Mouse (Mus musculus) neural tube, embryonic 11.5 days (tissue): ENCODE measurements around the gene Foxb1. TPM values are rescaled to one million over a fixed set of nuclear protein-coding genes. Genes with fewer than 3 reads are reported as not detected.

Source experiments
- ATAC-seq: fragments of 200-750 bp; cut with Nextera tagmentation; 2 replicates; pipeline ENCODE4 v1.8.0; 2017; ENCODE audit warnings: moderate number of reproducible peaks, mild to moderate bottlenecking, moderate TSS enrichment, moderate library complexity; ENCODE audit not compliant: insufficient read depth, low FRiP score, low TSS enrichment
- DNase-seq: peaks from one replicate; pipeline ENCODE4 v3.0.0-alpha.2; 2015; ENCODE audit warnings: low spot score
- H3K27ac ChIP-seq: fragments of 300-500 bp; sonication (generic); 2 replicates; pipeline ENCODE4 v1.5.1; 2014; ENCODE audit warnings: low read depth, mild to moderate bottlenecking, low read length
- H3K27me3 ChIP-seq: fragments of 300-500 bp; sonication (generic); 2 replicates; pipeline ENCODE4 v1.6.1; 2014; ENCODE audit warnings: mild to moderate bottlenecking, low read length, mixed read lengths; ENCODE audit not compliant: control insufficient read depth, insufficient read depth
- H3K36me3 ChIP-seq: fragments of 300-500 bp; sonication (generic); 2 replicates; pipeline ENCODE4 v1.6.1; 2014; ENCODE audit warnings: mild to moderate bottlenecking, low read length, moderate library complexity, mixed read lengths; ENCODE audit not compliant: control insufficient read depth, insufficient read depth
- H3K4me1 ChIP-seq: fragments of 300-500 bp; sonication (generic); 2 replicates; pipeline ENCODE4 v1.6.1; 2014; ENCODE audit warnings: low read length, mixed read lengths; ENCODE audit not compliant: control insufficient read depth, insufficient read depth
- H3K4me2 ChIP-seq: fragments of 300-500 bp; sonication (generic); 2 replicates; pipeline ENCODE4 v1.6.1; 2014; ENCODE audit warnings: low read depth, mild to moderate bottlenecking, moderate library complexity
- H3K4me3 ChIP-seq: fragments of 300-500 bp; sonication (generic); 2 replicates; pipeline ENCODE4 v1.5.1; 2014; ENCODE audit warnings: low read depth, low read length
- H3K9ac ChIP-seq: fragments of 300-500 bp; sonication (generic); 2 replicates; pipeline ENCODE4 v1.6.1; 2014; ENCODE audit warnings: mild to moderate bottlenecking, low read length
- H3K9me3 ChIP-seq: fragments of 300-500 bp; sonication (generic); 2 replicates; pipeline ENCODE4 v1.6.1; 2016; ENCODE audit warnings: low read length; ENCODE audit not compliant: control insufficient read depth
- WGBS: fragments of 180-500 bp; shearing (Covaris S2); extraction: QIAGEN DNeasy Blood & Tissue Kit; methylation state at CpG from one replicate; pipeline ENCODE4 v1.1.7; 2014; 5-methylcytosine and 5-hydroxymethylcytosine counted together
- polyA plus RNA-seq: library from polyadenylated mRNA; unstranded; fragments of >200 nt; fragmentation: Nextera tagmentation; extraction: Ambion mirVana; gene quantifications from 2 replicates; pipeline ENCODE4 v1.2.1, GENCODE M21; 2014

Gene Foxb1
- polyA plus RNA-seq, 1 experiment from 2014 or later = 3.7 TPM

- DNase-seq (peak; percentile 45), ATAC-seq (no peak)
- peak overlapping the region; percentile 61 for H3K4me3 ChIP-seq
- WGBS = under 1% methylated on average over 41 of the region's 42 CpGs
- H3K4me2 ChIP-seq = peak overlapping the region; percentile 73
- no peak overlapping the region for H3K27ac ChIP-seq
- H3K4me1 ChIP-seq = peaks cover 38% of the 10 kb centered on the region
- peaks cover 58% of the 10 kb centered on the region for H3K27me3 ChIP-seq
- H3K9ac ChIP-seq = peak overlapping the region; percentile 74
- H3K9me3 ChIP-seq = no peaks in the 10 kb centered on the region
- no peaks in the 10 kb centered on the region for H3K36me3 ChIP-seq
Measured at GRCm38 (mm10) chr9:69758946-69759615, 1.7 kb downstream of the Foxb1 start.

DNA sequence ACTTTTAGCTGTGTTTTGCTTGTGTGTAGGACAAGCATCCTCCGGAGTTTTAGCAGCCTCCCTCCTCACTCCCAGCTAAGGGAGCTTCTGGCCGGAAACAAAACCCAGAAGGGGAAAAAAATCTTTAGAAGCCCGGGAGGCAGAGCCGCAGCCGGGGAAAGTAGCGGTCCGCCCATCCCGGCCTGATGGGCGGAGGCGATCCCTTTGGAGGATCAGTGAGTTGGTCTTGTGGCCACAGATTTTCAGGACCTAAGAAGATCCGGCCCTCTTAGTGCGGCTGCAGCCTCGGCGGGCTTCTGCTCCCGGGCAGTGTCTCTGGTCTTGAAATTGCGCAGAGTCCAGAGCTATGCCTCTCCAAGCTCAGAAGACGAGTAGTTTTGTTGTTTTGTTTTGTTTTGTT is 2.2 kb downstream of the Foxb1 start:
- ATAC-seq (no peak), DNase-seq (peak; percentile 63)
- WGBS = 0% methylated on average over 17 of the region's 17 CpGs
- Histone ChIP-seq H3K27me3 (peaks cover 52% of the 10 kb centered on the region), H3K4me2 (peak overlapping the region; percentile 73), H3K4me3 (peak overlapping the region; percentile 61), H3K4me1 (peaks cover 34% of the 10 kb centered on the region), H3K9me3 (no peaks in the 10 kb centered on the region), H3K27ac (no peak overlapping the region), H3K36me3 (no peaks in the 10 kb centered on the region), H3K9ac (peak overlapping the region; percentile 74)

DNA sequence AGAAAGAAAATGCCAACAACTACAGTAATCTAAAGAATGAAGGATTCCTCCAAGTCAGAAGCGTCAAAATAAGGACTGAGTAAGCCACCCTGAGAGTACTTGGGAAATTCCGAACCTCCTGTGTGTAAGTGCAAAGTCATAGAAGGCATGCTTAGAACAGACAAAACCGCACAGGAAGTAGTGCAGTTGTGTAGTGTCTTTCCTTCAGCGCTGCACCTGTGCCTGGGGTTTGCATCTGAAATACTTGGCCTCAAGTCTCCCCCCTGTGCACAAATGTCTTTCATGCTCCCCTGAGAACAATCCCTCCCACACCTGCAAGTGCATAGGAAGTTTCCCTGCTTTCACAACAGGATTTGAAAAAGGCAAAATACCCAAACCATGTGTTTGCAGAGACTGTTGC is 3.5 kb downstream of the Foxb1 start:
- Histone ChIP-seq H3K27ac (no peak overlapping the region), H3K9me3 (no peaks in the 10 kb centered on the region), H3K4me3 (peak overlapping the region; percentile 16; the same call in 1 of the 2 replicates), H3K36me3 (no peaks in the 10 kb centered on the region), H3K9ac (no peak overlapping the region), H3K4me1 (peaks cover 23% of the 10 kb centered on the region), H3K27me3 (peaks cover 42% of the 10 kb centered on the region), H3K4me2 (peak overlapping the region; percentile 28)
- DNase-seq (no peak), ATAC-seq (no peak)
- 11% methylated on average over 4 of the region's 4 CpGs for WGBS

DNA sequence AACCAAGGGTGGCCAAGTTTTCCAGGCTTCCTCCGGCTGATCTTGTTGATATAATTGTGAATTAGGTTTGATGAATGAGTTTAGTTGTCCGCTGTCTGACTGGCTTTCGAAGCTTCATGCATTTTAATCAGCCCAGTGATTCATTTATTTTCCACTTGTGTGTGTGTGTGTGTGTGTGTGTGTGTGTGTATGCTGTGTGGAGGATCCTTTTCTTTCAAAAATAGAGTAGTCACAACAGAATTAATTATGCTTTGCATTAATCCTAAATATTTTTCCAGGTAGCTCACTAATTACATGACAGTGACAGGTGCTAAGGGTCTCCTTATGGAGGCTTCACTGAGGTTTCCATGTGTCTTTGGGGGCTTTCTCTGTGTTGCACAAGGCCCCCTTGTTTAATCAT is 4.3 kb downstream of the Foxb1 start:
- Histone ChIP-seq H3K36me3 (no peaks in the 10 kb centered on the region), H3K27ac (no peak overlapping the region), H3K9ac (no peak overlapping the region), H3K4me2 (no peak overlapping the region), H3K27me3 (peaks cover 35% of the 10 kb centered on the region), H3K9me3 (no peaks in the 10 kb centered on the region), H3K4me1 (peaks cover 23% of the 10 kb centered on the region), H3K4me3 (no peak overlapping the region)
- ATAC-seq (no peak), DNase-seq (no peak)
- 29% methylated on average over 3 of the region's 3 CpGs for WGBS

DNA sequence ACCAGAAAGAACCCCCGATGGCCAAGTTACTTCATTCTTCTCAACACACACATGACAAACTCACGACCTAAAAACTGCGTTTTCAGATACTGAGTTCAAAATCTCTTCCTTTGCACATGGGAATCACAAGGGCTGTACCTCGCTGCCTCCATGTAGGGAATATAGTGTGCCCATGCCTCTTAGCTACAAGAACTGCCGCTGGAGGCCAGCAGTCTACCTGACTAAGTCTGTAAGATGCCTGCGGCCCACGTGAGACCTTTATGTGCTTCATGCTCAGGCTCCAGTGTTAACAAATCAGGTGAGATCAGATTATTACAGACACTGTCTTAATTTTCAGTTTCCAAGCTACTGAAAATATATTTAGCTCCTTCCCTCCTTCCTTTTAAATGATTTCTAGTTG is 4.7 kb downstream of the Foxb1 start:
- H3K9me3 ChIP-seq = no peaks in the 10 kb centered on the region
- H3K4me2 ChIP-seq = no peak overlapping the region
- H3K27ac ChIP-seq = no peak overlapping the region
- H3K27me3 ChIP-seq = peaks cover 31% of the 10 kb centered on the region
- no peak overlapping the region for H3K4me3 ChIP-seq
- H3K9ac ChIP-seq = no peak overlapping the region
- peaks cover 21% of the 10 kb centered on the region for H3K4me1 ChIP-seq
- no peak for ATAC-seq
- H3K36me3 ChIP-seq = no peaks in the 10 kb centered on the region
- 34% methylated on average over 7 of the region's 7 CpGs for WGBS
- peak; percentile 43 for DNase-seq

DNA sequence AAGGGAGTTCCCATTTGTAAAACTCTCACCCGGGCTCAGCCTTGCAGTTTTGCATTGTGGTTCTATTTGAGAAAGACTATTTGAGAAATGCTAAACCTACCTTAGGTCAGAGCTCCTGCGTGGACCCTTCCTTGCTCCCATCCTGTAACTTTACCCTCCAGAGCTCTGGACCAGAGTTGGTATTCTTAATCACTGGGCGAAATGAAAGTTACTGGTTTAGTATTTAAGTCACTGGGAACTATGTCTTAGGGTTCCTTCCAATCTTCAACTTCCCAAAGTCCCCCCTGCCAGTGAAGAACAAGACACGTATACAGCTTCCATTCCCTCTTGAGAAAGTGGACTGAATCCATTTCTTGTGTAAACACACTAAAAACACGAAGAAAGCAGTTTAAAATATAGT is 5.6 kb downstream of the Foxb1 start:
- no peak overlapping the region for H3K27ac ChIP-seq
- peaks cover 14% of the 10 kb centered on the region; the same call in 1 of the 2 replicates for H3K4me1 ChIP-seq
- no peak for ATAC-seq
- WGBS = 17% methylated on average over 5 of the region's 5 CpGs
- H3K4me3 ChIP-seq = no peak overlapping the region
- no peaks in the 10 kb centered on the region for H3K36me3 ChIP-seq
- H3K9ac ChIP-seq = no peak overlapping the region
- no peak for DNase-seq
- H3K9me3 ChIP-seq = no peaks in the 10 kb centered on the region
- no peak overlapping the region for H3K4me2 ChIP-seq
- H3K27me3 ChIP-seq = peaks cover 22% of the 10 kb centered on the region

DNA sequence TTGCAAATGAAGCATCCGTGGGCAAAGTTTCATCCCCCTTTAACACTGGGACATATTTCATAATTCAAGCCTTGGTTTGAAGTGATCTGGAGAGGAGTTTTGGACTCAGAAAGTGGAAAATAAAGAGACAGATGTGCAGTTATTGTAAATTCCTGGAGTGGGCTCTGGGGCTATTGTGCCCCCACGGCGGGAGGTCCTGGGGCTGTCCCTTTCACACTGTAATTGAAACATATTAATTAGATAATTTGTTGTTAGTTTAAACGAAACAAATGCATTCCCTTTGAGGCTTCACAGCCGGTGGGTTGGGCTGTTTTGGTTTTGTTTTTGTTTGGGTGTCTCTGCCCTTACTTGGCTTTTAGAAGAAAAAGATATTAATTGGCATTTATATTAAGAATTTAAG is 6.0 kb downstream of the Foxb1 start:
- ATAC-seq (no peak), DNase-seq (peak; percentile 43)
- no peaks in the 10 kb centered on the region for H3K36me3 ChIP-seq
- H3K4me3 ChIP-seq = no peak overlapping the region
- H3K4me2 ChIP-seq = no peak overlapping the region
- no peak overlapping the region for H3K27ac ChIP-seq
- H3K9ac ChIP-seq = no peak overlapping the region
- no peaks in the 10 kb centered on the region for H3K9me3 ChIP-seq
- H3K4me1 ChIP-seq = peaks cover 13% of the 10 kb centered on the region; the same call in 1 of the 2 replicates
- peaks cover 17% of the 10 kb centered on the region for H3K27me3 ChIP-seq
- 4% methylated on average over 5 of the region's 5 CpGs for WGBS

- Histone ChIP-seq H3K4me3 (no peak overlapping the region), H3K4me1 (peaks cover 9% of the 10 kb centered on the region; the same call in 1 of the 2 replicates), H3K36me3 (no peaks in the 10 kb centered on the region), H3K9ac (no peak overlapping the region), H3K4me2 (no peak overlapping the region), H3K27ac (no peak overlapping the region), H3K9me3 (no peaks in the 10 kb centered on the region), H3K27me3 (peaks cover 13% of the 10 kb centered on the region)
- 13% methylated on average over 7 of the region's 7 CpGs for WGBS
- ATAC-seq (no peak), DNase-seq (peak; percentile 39)
Measured at GRCm38 (mm10) chr9:69754291-69754690, 6.4 kb downstream of the Foxb1 start.

GRCm38 (mm10) chr9:69747971-69748370 is 12.8 kb downstream of the Foxb1 start:
- Histone ChIP-seq H3K27me3 (no peaks in the 10 kb centered on the region), H3K4me2 (no peak overlapping the region), H3K9me3 (no peaks in the 10 kb centered on the region), H3K4me3 (no peak overlapping the region), H3K36me3 (no peaks in the 10 kb centered on the region), H3K4me1 (no peaks in the 10 kb centered on the region), H3K9ac (no peak overlapping the region), H3K27ac (no peak overlapping the region)
- DNase-seq = no peak
- no peak for ATAC-seq
- 93% methylated on average over 1 of the region's 1 CpGs for WGBS
